Mouse (Mus musculus) bone marrow macrophage, adult 2 months (primary cell): ENCODE measurements around the gene H2-Ke6. TPM values are rescaled to one million over a fixed set of nuclear protein-coding genes. Genes with fewer than 3 reads are reported as not detected.

Experiments
- H3K27ac ChIP-seq: 2 replicates; pipeline ENCODE4 v1.5.1; 2012; ENCODE audit warnings: low read depth, low read length; ENCODE audit not compliant: insufficient read depth
- H3K4me1 ChIP-seq: 2 replicates; pipeline ENCODE4 v1.6.1; 2012; ENCODE audit warnings: low read length; ENCODE audit not compliant: control insufficient read depth, insufficient read depth
- H3K4me3 ChIP-seq: 2 replicates; pipeline ENCODE4 v1.5.1; 2012; ENCODE audit warnings: mild to moderate bottlenecking, low read length, moderate library complexity; ENCODE audit not compliant: insufficient read depth
- CTCF ChIP-seq: IDR thresholded peaks from 2 replicates; pipeline ENCODE4 v1.5.1; 2012; ENCODE audit warnings: low read depth, mild to moderate bottlenecking, low read length, moderate library complexity
- POLR2A ChIP-seq: IDR thresholded peaks from 2 replicates; pipeline ENCODE4 v1.6.1; 2012; ENCODE audit warnings: mild to moderate bottlenecking, low read depth, low read length, borderline replicate concordance
- polyA plus RNA-seq: library from polyadenylated mRNA; stranded (reverse); fragments of >200 nt; gene quantifications from 2 replicates; pipeline ENCODE4 v1.2.4, GENCODE M21; 2012; ENCODE audit not compliant: missing spikeins, insufficient read depth, insufficient read length

The H2-Ke6 gene
- polyA plus RNA-seq, 1 experiment = 64.2 TPM

- TF ChIP-seq CTCF (no peak), POLR2A (no peak)
- H3K4me1 ChIP-seq = peaks cover 34% of the 10 kb centered on the region
- H3K27ac ChIP-seq = peak overlapping the region; percentile 75
- H3K4me3 ChIP-seq = peak overlapping the region; percentile 82
Measured at GRCm38 (mm10) chr17:34030861-34031326, 3.0 kb upstream of the H2-Ke6 start.

GRCm38 (mm10) chr17:34029890-34030595 lies 2.2 kb upstream of the H2-Ke6 start:
- Histone ChIP-seq H3K27ac (peak overlapping the region; percentile 29), H3K4me1 (peaks cover 37% of the 10 kb centered on the region), H3K4me3 (peak overlapping the region; percentile 82)
- TF ChIP-seq CTCF = no peak
- TF ChIP-seq POLR2A = no peak

GRCm38 (mm10) chr17:34029150-34029889 lies 1.5 kb upstream of the H2-Ke6 start:
- Histone ChIP-seq H3K4me3 (peak overlapping the region; percentile 82; the same call in 1 of the 2 replicates), H3K27ac (no peak overlapping the region), H3K4me1 (peaks cover 37% of the 10 kb centered on the region)
- TF ChIP-seq CTCF (no peak), POLR2A (no peak)

GRCm38 (mm10) chr17:34028501-34029149 lies 765 bp upstream of the H2-Ke6 start:
- TF ChIP-seq POLR2A (no peak), CTCF (no peak)
- Histone ChIP-seq H3K4me1 (peaks cover 32% of the 10 kb centered on the region), H3K4me3 (no peak overlapping the region), H3K27ac (no peak overlapping the region)

GRCm38 (mm10) chr17:34026917-34027655 lies 774 bp downstream of the H2-Ke6 start:
- H3K4me1 ChIP-seq = peaks cover 28% of the 10 kb centered on the region
- TF ChIP-seq POLR2A = no peak
- TF ChIP-seq CTCF = no peak
- H3K27ac ChIP-seq = peak overlapping the region; percentile 43
- H3K4me3 ChIP-seq = peak overlapping the region; percentile 75

GRCm38 (mm10) chr17:34026221-34026620 lies 1.6 kb downstream of the H2-Ke6 start:
- peaks cover 28% of the 10 kb centered on the region for H3K4me1 ChIP-seq
- no peak overlapping the region for H3K4me3 ChIP-seq
- no peak for TF ChIP-seq POLR2A
- no peak for TF ChIP-seq CTCF
- H3K27ac ChIP-seq = no peak overlapping the region

GRCm38 (mm10) chr17:34025756-34026151 lies 2.1 kb downstream of the H2-Ke6 start:
- no peak overlapping the region for H3K27ac ChIP-seq
- TF ChIP-seq CTCF (no peak), POLR2A (no peak)
- H3K4me3 ChIP-seq = no peak overlapping the region
- H3K4me1 ChIP-seq = peaks cover 28% of the 10 kb centered on the region

GRCm38 (mm10) chr17:34024861-34025755 lies 2.8 kb downstream of the H2-Ke6 start:
- Histone ChIP-seq H3K4me3 (peak overlapping the region; percentile 69), H3K27ac (peak overlapping the region; percentile 23; the same call in 1 of the 2 replicates), H3K4me1 (peaks cover 24% of the 10 kb centered on the region)
- no peak for TF ChIP-seq CTCF
- TF ChIP-seq POLR2A = no peak
